Mouse (Mus musculus) yolk sac, embryonic 10.5 days (tissue): Measurements from ENCODE around the gene Hist1h3c.
"Not testable (repeated sequence)": the region's sequence is repeated elsewhere in the genome, so short reads cannot be mapped to it uniquely, and the experiment has no call there.

Experiments used
- DNase-seq: peaks from one replicate; pipeline ENCODE4 v3.0.0-alpha.2; 2017; ENCODE audit warnings: low spot score

Hist1h3c gene

GRCm38 (mm10) chr13:23739922-23740252 is 5.5 kb downstream of the Hist1h3c start:
- DNase-seq, result no peak

DNA sequence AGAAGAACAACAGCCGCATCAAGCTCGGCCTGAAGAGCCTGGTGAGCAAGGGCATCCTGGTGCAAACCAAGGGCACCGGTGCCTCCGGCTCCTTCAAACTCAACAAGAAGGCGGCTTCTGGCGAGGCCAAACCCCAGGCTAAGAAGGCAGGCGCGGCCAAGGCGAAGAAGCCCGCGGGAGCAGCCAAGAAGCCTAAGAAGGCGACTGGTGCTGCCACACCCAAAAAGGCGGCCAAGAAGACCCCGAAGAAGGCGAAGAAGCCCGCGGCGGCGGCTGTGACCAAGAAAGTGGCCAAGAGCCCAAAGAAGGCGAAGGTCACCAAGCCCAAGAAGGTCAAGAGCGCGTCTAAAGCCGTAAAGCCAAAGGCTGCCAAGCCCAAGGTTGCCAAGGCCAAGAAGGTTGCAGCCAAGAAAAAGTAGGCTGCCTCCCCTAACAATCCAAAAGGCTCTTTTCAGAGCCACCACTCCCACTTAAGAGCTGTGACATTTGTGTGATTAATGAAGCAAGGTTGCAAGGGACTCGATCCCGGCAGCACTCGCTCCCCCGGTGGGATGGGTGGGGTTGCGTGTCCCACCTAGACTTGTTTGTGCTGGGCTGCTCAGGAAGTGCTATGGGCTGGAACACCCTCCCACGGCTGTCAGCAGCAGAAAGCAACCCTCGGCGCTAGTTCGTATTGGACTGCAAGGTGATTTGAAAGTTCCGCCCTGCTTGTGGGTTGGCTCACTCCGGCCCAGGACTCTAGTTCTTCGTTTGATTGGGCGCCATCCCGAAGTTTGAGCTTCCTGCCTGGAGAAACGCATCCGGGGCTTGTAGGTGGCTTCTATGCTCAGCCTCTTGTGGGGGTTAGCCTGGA is 6.1 kb downstream of the Hist1h3c start:
- peak; percentile 97 for DNase-seq

GRCm38 (mm10) chr13:23738677-23739068 is 6.7 kb downstream of the Hist1h3c start, which contains the start of gene Hist1h1c:
Gene Hist1h1c, plus strand, starts transcription at chr13:23738808.
- peak; percentile 97 for DNase-seq

DNA sequence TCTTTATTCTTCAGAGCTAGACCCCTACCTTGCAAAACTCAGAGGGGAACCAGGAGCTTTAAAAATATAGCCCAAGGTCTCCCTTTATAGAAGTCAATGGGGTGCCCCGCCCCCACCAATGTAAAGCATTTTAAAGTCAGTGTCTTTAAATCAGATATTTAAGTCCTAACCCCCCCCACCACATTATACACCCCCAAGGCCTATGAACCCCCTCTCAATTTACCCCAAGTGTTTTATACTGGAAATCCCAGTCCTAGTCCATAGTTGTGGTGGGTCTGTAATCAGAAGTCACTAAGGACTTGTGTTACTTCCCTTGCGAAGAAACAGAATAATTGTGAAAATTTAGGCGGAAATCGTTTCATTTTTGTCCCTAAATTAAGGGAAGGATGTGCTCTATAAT is 7.4 kb downstream of the Hist1h3c start:
- DNase-seq, result peak; percentile 36

DNA sequence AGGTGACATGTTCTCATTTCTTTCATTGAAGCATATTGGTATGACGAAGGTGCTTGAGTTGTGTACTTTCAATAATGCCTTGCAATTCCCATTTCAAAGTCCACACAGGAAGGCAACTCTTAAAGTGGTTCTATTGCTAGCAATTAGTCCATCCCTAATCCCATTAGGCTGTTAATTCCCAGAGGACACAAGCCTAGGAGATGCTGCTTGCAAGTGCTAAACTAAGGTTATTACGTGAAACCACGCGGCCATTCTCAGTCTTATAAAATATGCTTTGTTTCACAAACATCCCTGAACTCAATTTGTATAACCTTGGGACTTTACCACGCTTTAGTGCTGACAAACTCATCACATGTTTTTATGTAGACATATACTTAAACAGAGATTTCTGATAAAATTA is 8.3 kb downstream of the Hist1h3c start:
- no peak for DNase-seq

GRCm38 (mm10) chr13:23732156-23732804 is 13.1 kb downstream of the Hist1h3c start:
- DNase-seq, result no peak

DNA sequence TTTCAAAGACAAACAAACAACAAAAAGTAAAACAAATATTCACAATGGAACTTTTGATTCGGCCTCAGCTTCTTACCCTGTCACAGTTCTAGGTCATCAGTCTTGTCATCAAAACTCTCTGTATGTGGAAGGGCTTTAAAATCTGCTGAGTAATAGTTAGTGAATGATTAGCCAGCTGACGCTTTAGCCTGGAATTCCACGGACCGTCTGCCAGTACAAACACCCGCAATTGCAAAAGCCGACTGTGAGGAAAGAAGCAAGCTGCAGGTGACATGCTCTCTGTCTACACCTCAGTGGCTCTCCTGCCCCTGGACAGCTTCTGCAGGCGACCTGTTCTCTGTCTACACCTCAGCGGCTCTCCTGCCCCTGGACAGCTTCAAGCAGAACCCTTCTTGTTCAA is 14.9 kb downstream of the Hist1h3c start:
- peak; percentile 86 for DNase-seq

DNA sequence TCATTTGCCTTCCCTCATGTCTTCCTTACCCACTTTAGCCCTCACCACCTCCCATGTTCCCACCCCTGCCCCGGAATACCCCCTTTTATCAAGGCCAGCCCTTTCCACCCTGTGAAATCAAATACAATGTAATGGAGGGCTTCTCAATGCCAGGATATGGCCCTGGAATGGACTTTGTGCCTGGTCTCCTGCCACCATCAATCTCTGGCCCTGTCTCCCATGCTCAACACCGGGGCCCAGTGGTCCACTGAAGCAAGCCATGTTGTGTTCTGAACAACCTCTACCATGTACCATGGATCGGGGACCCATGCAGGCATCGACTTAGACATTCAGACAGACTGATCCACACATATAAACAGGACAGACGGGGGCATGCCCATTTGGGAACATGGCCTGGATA is 15.7 kb downstream of the Hist1h3c start:
- DNase-seq, result no peak

- DNase-seq, result no peak
Observed at GRCm38 (mm10) chr13:23729192-23729525, 16.2 kb downstream of the Hist1h3c start.

DNA sequence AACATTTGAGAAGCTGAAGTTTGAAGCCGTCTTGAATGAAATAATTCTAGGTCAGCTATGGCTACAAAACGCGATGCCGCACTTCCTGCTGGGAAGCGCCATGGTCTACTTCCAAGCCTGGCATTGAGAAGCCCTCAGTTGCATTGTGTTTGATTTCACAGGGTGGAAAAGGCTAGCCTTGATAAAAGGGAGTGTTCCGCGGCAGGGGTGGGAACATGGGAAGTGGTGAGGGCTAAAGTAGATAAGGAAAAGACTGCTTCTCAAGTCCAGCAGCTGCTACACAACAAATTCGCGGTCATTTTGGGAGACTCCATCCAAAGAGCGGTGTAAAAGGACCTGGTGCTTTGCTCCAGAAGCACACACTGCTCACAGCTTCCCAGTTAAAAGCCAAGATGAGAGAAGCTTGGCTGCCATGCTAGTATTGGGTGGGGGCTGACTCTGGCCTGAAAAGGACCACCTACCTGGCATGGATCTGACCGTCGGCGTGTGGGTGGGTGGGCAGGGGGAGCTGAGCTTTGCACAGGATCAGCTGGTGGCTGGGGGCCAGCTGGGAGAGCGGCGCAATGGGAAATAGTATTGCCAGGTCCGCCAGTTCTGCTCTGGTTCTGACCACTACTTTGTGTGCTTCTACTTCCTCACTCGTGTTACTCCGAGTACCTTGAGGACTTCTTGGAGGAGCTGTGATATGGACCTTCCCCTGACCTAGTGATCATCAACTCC is 16.8 kb downstream of the Hist1h3c start:
- no peak for DNase-seq

GRCm38 (mm10) chr13:23725213-23725612 is 20.2 kb downstream of the Hist1h3c start:
- no peak for DNase-seq

GRCm38 (mm10) chr13:23724239-23724638 is 21.2 kb downstream of the Hist1h3c start:
- DNase-seq, result no peak

GRCm38 (mm10) chr13:23717593-23718245 is 27.7 kb downstream of the Hist1h3c start:
- DNase-seq, result not testable (repeated sequence)

DNA sequence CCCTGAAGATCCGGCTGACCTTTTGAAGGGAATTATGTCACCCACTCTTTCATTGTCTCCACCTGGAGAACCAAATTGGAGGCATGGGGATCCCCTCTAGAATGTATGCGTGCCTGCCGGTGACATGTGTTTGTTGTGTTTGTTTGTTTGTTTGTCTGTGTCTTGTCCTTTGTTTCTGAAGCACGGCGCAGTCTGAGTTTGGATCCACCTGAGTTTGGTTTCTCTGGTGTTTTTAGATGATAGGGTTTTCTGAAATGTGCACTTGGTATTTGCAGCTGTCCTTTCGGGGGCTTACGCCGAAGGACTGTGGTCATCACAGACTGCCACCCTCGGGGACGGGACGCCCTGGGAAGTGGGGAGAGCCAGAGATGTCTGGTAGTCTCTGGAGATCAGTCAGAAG is 28.2 kb downstream of the Hist1h3c start:
- DNase-seq, result no peak

- no peak for DNase-seq
Observed at GRCm38 (mm10) chr13:23716261-23717042, 28.9 kb downstream of the Hist1h3c start.

GRCm38 (mm10) chr13:23710374-23711089 is 34.9 kb downstream of the Hist1h3c start, which contains the start of gene Hfe:
Gene Hfe, minus strand, starts transcription at chr13:23710854.
- peak; percentile 47 for DNase-seq

DNA sequence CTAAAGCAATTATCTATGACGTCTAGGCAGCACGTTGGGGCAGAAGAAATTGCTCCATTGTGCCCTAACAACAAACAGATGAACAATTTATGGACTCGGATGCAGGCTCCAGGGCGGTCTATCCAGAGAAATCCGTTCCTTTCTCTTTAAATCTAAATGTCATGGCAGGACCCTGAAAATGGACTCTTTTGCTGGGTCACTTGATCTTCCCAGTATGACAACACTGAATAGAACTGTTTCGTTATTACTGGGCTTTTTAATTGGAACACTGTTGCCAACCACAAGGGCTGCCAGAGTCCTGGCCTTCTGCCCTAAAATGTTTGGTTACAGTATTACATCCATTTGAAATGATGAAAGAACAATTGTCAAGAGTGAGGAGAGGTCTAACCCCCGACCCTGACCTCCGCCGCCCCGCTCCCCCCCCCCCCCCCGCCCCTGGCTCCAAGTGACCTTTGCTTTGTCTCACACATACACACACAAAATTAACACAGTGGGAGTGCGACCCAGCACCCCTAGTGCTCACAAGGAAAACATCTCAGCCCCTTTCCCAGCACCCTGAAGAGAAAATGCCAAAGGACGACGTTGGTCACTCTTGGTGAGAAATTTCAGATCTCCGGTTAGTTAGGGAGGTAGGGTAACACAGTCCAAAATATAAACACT is 35.6 kb downstream of the Hist1h3c start:
- DNase-seq, result no peak

GRCm38 (mm10) chr13:23708654-23709053 is 36.7 kb downstream of the Hist1h3c start:
- DNase-seq, result no peak

DNA sequence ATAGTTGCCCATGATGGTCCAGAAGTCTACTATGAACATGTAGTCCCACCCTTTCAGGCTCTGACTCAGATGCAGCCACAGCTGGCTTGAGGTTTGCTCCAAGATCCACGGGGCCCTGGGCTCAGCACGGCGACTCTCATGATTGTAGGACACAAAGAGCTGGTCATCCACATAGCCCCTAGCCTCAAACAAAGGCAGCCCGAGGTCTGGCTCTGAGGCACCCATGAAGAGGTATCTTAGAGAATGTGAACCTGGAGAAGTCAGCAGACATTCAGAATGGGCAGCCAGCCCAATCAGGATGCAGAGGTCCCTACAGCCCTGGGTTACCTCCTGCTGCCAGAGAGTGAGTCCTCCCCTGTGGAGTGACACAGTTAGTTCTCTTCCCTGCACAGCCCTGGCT is 37.4 kb downstream of the Hist1h3c start:
- no peak for DNase-seq

DNA sequence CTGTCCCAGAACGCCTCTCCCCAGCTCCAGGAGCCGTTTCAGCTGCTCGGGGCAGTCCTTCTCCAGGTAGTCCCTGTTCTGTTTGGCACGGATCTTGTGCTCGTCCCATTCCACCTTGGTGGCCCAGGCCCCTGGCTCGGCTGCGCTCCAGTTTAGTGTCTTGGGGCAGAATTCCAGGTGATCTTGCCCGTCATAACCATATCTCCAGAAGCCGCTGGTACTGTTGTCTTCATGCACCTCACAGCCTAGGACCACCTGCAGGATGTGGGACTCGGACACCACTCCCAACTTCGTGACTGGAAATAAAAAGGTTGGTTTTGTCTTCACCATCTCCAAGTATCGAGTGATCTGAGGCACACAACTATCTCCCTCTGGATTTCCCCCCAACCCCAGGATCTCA is 38.6 kb downstream of the Hist1h3c start:
- DNase-seq, result no peak
